Mouse (Mus musculus) adrenal gland, postnatal 25 days (tissue): ENCODE measurements at regions not wholly inside any gene's neighbourhood (a gene's known extent, or its start where the extent isn't known, plus 50 kb on each side); places are given as distances from the start of the nearest gene placed in this dataset.

ENCODE experiments used
- DNase-seq: peaks from one replicate; pipeline ENCODE4 v3.0.0; 2021; ENCODE audit warnings: mixed read lengths

GRCm38 (mm10) chr10:53165036-53165435, 172.4 kb upstream of the Pln start:
- DNase-seq, result no peak

- DNase-seq, result no peak
These were observed 169.7 kb upstream of the Pln start for GRCm38 (mm10) chr10:53167767-53168166.

- no peak for DNase-seq
These were observed 163.4 kb upstream of the Pln start for GRCm38 (mm10) chr10:53174038-53174564.

GRCm38 (mm10) chr10:53175946-53176345, 161.5 kb upstream of the Pln start:
- no peak for DNase-seq

GRCm38 (mm10) chr10:53178561-53178960, 158.9 kb upstream of the Pln start:
- no peak for DNase-seq

GRCm38 (mm10) chr10:53179109-53179508, 158.4 kb upstream of the Pln start:
- peak; percentile 13 for DNase-seq

GRCm38 (mm10) chr10:53180751-53181151, 156.7 kb upstream of the Pln start:
- DNase-seq, result no peak

GRCm38 (mm10) chr10:53181413-53181812, 156.1 kb upstream of the Pln start:
- DNase-seq, result no peak

- no peak for DNase-seq
These were observed 129.0 kb upstream of the Pln start for GRCm38 (mm10) chr10:53208466-53208865.

- DNase-seq, result no peak
These were observed 127.6 kb upstream of the Pln start for GRCm38 (mm10) chr10:53209916-53210315.
